Mouse (Mus musculus): ENCODE data around the gene Abtb1. TPM values are rescaled to one million over a fixed set of nuclear protein-coding genes. Genes with fewer than 3 reads are reported as not detected.

The Abtb1 gene
- polyA plus RNA-seq, 1 experiment from 2014 or later, result 18.4 TPM

- DNase-seq (ENCODE audit: low spot score), result no peak
- H3K9ac ChIP-seq (ENCODE audit: low read depth, low read length), result no peak overlapping the region
- 89% methylated on average over 7 of the region's 7 CpGs for WGBS
- no peak overlapping the region for H3K4me2 ChIP-seq (replicated peaks; ENCODE audit: low read depth, low read length)
- H3K27ac ChIP-seq (ENCODE audit: low read depth, low read length), result no peak overlapping the region
- no peak for ATAC-seq (ENCODE audit: low FRiP score)
- H3K4me1 ChIP-seq (replicated peaks; ENCODE audit: control insufficient read depth, insufficient read depth, low read length), result peaks cover 9% of the 10 kb centered on the region
- no peaks in the 10 kb centered on the region for H3K9me3 ChIP-seq (ENCODE audit: control insufficient read depth, low read length)
- no peaks in the 10 kb centered on the region for H3K27me3 ChIP-seq (ENCODE audit: control insufficient read depth, insufficient read depth, low read length)
- H3K36me3 ChIP-seq (ENCODE audit: control insufficient read depth, insufficient read depth, low read length), result no peaks in the 10 kb centered on the region
- H3K4me3 ChIP-seq (ENCODE audit: low read depth, low read length), result no peak overlapping the region
Observed at GRCm38 (mm10) chr6:88844901-88845565, 3.2 kb upstream of the Abtb1 start.

- Histone ChIP-seq H3K4me2 (replicated peaks; ENCODE audit: low read depth, low read length) (no peak overlapping the region), H3K9ac (ENCODE audit: low read depth, low read length) (no peak overlapping the region), H3K9me3 (ENCODE audit: control insufficient read depth, low read length) (no peaks in the 10 kb centered on the region), H3K36me3 (ENCODE audit: control insufficient read depth, insufficient read depth, low read length) (no peaks in the 10 kb centered on the region), H3K4me3 (ENCODE audit: low read depth, low read length) (no peak overlapping the region), H3K4me1 (replicated peaks; ENCODE audit: control insufficient read depth, insufficient read depth, low read length) (peaks cover 9% of the 10 kb centered on the region), H3K27ac (ENCODE audit: low read depth, low read length) (no peak overlapping the region), H3K27me3 (ENCODE audit: control insufficient read depth, insufficient read depth, low read length) (no peaks in the 10 kb centered on the region)
- ATAC-seq (ENCODE audit: low FRiP score) (no peak), DNase-seq (ENCODE audit: low spot score) (no peak)
- 82% methylated on average over 9 of the region's 9 CpGs for WGBS
Observed at GRCm38 (mm10) chr6:88843781-88844725, 2.3 kb upstream of the Abtb1 start.

- no peaks in the 10 kb centered on the region for H3K27me3 ChIP-seq (ENCODE audit: control insufficient read depth, insufficient read depth, low read length)
- H3K9ac ChIP-seq (ENCODE audit: low read depth, low read length), result no peak overlapping the region
- ATAC-seq (ENCODE audit: low FRiP score) (no peak), DNase-seq (ENCODE audit: low spot score) (no peak)
- peak overlapping the region; percentile 81; the same call in 1 of the 2 replicates for H3K4me3 ChIP-seq (ENCODE audit: low read depth, low read length)
- no peaks in the 10 kb centered on the region for H3K36me3 ChIP-seq (ENCODE audit: control insufficient read depth, insufficient read depth, low read length)
- no peaks in the 10 kb centered on the region for H3K9me3 ChIP-seq (ENCODE audit: control insufficient read depth, low read length)
- peak overlapping the region; percentile 85 for H3K4me2 ChIP-seq (replicated peaks; ENCODE audit: low read depth, low read length)
- peaks cover 9% of the 10 kb centered on the region for H3K4me1 ChIP-seq (replicated peaks; ENCODE audit: control insufficient read depth, insufficient read depth, low read length)
- WGBS, result 72% methylated on average over 7 of the region's 7 CpGs
- no peak overlapping the region for H3K27ac ChIP-seq (ENCODE audit: low read depth, low read length)
Observed at GRCm38 (mm10) chr6:88843241-88843640, 1.5 kb upstream of the Abtb1 start.

- ATAC-seq (ENCODE audit: low FRiP score) (no peak), DNase-seq (ENCODE audit: low spot score) (no peak)
- no peaks in the 10 kb centered on the region for H3K27me3 ChIP-seq (ENCODE audit: control insufficient read depth, insufficient read depth, low read length)
- no peaks in the 10 kb centered on the region for H3K36me3 ChIP-seq (ENCODE audit: control insufficient read depth, insufficient read depth, low read length)
- WGBS, result 1% methylated on average over 32 of the region's 32 CpGs
- H3K9ac ChIP-seq (ENCODE audit: low read depth, low read length), result peak overlapping the region; percentile 66
- no peaks in the 10 kb centered on the region for H3K9me3 ChIP-seq (ENCODE audit: control insufficient read depth, low read length)
- H3K27ac ChIP-seq (ENCODE audit: low read depth, low read length), result peak overlapping the region; percentile 84
- H3K4me3 ChIP-seq (ENCODE audit: low read depth, low read length), result peak overlapping the region; percentile 81
- H3K4me2 ChIP-seq (replicated peaks; ENCODE audit: low read depth, low read length), result peak overlapping the region; percentile 85
- H3K4me1 ChIP-seq (replicated peaks; ENCODE audit: control insufficient read depth, insufficient read depth, low read length), result peaks cover 9% of the 10 kb centered on the region
Observed at GRCm38 (mm10) chr6:88842731-88843151, 957 bp upstream of the Abtb1 start.

- H3K27me3 ChIP-seq (ENCODE audit: control insufficient read depth, insufficient read depth, low read length), result no peaks in the 10 kb centered on the region
- peaks cover 9% of the 10 kb centered on the region for H3K4me1 ChIP-seq (replicated peaks; ENCODE audit: control insufficient read depth, insufficient read depth, low read length)
- peak overlapping the region; percentile 81 for H3K4me3 ChIP-seq (ENCODE audit: low read depth, low read length)
- H3K9ac ChIP-seq (ENCODE audit: low read depth, low read length), result peak overlapping the region; percentile 79
- H3K36me3 ChIP-seq (ENCODE audit: control insufficient read depth, insufficient read depth, low read length), result no peaks in the 10 kb centered on the region
- DNase-seq (ENCODE audit: low spot score) (no peak), ATAC-seq (ENCODE audit: low FRiP score) (no peak)
- peak overlapping the region; percentile 81 for H3K4me2 ChIP-seq (replicated peaks; ENCODE audit: low read depth, low read length)
- no peaks in the 10 kb centered on the region for H3K9me3 ChIP-seq (ENCODE audit: control insufficient read depth, low read length)
- H3K27ac ChIP-seq (ENCODE audit: low read depth, low read length), result peak overlapping the region; percentile 87
- WGBS, result 0% methylated on average over 22 of the region's 22 CpGs
Observed at GRCm38 (mm10) chr6:88841514-88841780, 337 bp downstream of the Abtb1 start.

- DNase-seq (ENCODE audit: low spot score), result no peak
- Histone ChIP-seq H3K4me1 (replicated peaks; ENCODE audit: control insufficient read depth, insufficient read depth, low read length) (peaks cover 9% of the 10 kb centered on the region), H3K9me3 (ENCODE audit: control insufficient read depth, low read length) (no peaks in the 10 kb centered on the region), H3K4me2 (replicated peaks; ENCODE audit: low read depth, low read length) (peak overlapping the region; percentile 81), H3K27me3 (ENCODE audit: control insufficient read depth, insufficient read depth, low read length) (no peaks in the 10 kb centered on the region), H3K4me3 (ENCODE audit: low read depth, low read length) (peak overlapping the region; percentile 81), H3K9ac (ENCODE audit: low read depth, low read length) (peak overlapping the region; percentile 79), H3K27ac (ENCODE audit: low read depth, low read length) (peak overlapping the region; percentile 87), H3K36me3 (ENCODE audit: control insufficient read depth, insufficient read depth, low read length) (no peaks in the 10 kb centered on the region)
- whole genome bisulfite sequencing, result 57% methylated on average over 9 of the region's 9 CpGs
- ATAC-seq (ENCODE audit: low FRiP score), result no peak
Observed at GRCm38 (mm10) chr6:88840791-88841513, 832 bp downstream of the Abtb1 start.

GRCm38 (mm10) chr6:88840211-88840610 lies 1.6 kb downstream of the Abtb1 start:
- 78% methylated on average over 3 of the region's 3 CpGs for WGBS
- Histone ChIP-seq H3K4me2 (replicated peaks; ENCODE audit: low read depth, low read length) (no peak overlapping the region), H3K9ac (ENCODE audit: low read depth, low read length) (no peak overlapping the region), H3K4me3 (ENCODE audit: low read depth, low read length) (no peak overlapping the region), H3K4me1 (replicated peaks; ENCODE audit: control insufficient read depth, insufficient read depth, low read length) (peaks cover 9% of the 10 kb centered on the region), H3K27me3 (ENCODE audit: control insufficient read depth, insufficient read depth, low read length) (no peaks in the 10 kb centered on the region), H3K27ac (ENCODE audit: low read depth, low read length) (no peak overlapping the region), H3K36me3 (ENCODE audit: control insufficient read depth, insufficient read depth, low read length) (no peaks in the 10 kb centered on the region), H3K9me3 (ENCODE audit: control insufficient read depth, low read length) (no peaks in the 10 kb centered on the region)
- DNase-seq (ENCODE audit: low spot score) (no peak), ATAC-seq (ENCODE audit: low FRiP score) (no peak)

- no peaks in the 10 kb centered on the region for H3K27me3 ChIP-seq (ENCODE audit: control insufficient read depth, insufficient read depth, low read length)
- DNase-seq (ENCODE audit: low spot score) (no peak), ATAC-seq (ENCODE audit: low FRiP score) (no peak)
- H3K4me2 ChIP-seq (replicated peaks; ENCODE audit: low read depth, low read length), result no peak overlapping the region
- no peaks in the 10 kb centered on the region for H3K9me3 ChIP-seq (ENCODE audit: control insufficient read depth, low read length)
- no peak overlapping the region for H3K9ac ChIP-seq (ENCODE audit: low read depth, low read length)
- H3K4me1 ChIP-seq (replicated peaks; ENCODE audit: control insufficient read depth, insufficient read depth, low read length), result peaks cover 9% of the 10 kb centered on the region
- H3K27ac ChIP-seq (ENCODE audit: low read depth, low read length), result no peak overlapping the region
- WGBS, result 85% methylated on average over 26 of the region's 26 CpGs
- H3K36me3 ChIP-seq (ENCODE audit: control insufficient read depth, insufficient read depth, low read length), result no peaks in the 10 kb centered on the region
- no peak overlapping the region for H3K4me3 ChIP-seq (ENCODE audit: low read depth, low read length)
Observed at GRCm38 (mm10) chr6:88839135-88839970, 2.4 kb downstream of the Abtb1 start.
